Mouse (Mus musculus): Measurements from ENCODE around the gene Arhgap11a. TPM values are rescaled to one million over a fixed set of nuclear protein-coding genes. Genes with fewer than 3 reads are reported as not detected.

The Arhgap11a gene
- polyA plus RNA-seq, 1 experiment from 2014 or later: 5.2 TPM

DNA sequence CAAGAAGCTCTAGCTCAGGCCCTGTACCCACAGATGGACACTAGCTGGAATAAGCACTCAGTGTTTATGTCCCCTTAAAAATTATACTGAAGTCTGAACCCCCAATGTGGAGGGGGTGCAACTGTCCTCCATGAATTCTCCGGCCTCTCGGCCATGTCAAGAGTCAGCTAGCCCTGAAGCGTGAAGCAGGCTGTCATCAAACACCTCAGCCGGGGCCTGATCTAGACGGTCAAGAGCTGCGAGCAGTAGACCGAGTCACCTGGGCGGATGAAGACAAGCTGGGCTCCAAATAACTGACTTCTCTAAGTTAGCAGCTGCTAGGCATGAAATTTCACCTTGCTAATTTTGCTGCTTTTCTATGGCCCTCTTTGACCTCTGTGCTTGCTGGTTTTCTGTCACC, 26.1 kb downstream of the Arhgap11a start:
- WGBS: 95% methylated on average over 8 of the region's 8 CpGs
- no peak for ATAC-seq

DNA sequence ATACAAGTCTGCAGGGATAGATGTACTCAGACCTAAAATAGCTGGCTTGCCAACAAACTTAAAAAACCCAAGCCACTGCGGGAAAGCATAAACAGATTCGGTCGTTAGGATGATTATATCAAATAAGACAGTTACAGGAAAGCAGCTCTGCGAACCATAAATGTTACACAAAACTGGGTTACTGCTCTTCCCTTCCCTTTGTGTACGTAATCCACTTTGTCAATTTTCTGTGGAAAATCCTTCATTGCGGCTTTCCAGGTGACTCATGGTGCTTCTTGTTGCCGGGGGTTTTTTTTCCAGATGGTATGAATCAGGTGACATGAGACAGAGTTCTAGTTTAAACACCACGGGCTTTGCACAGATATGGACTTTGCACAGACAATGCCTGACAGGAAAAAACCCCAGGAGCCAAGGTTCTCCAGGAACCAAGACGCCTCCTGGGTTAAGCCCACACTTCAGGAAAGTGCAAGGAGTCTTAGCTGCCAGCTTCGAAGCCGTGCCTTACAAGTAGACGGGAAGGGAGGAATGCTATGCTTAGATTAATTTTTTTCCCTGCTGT, 27.2 kb downstream of the Arhgap11a start:
- Histone ChIP-seq H3K9ac (ENCODE audit: low read depth, low read length) (no peak overlapping the region), H3K9me3 (ENCODE audit: control insufficient read depth, low read length) (no peaks in the 10 kb centered on the region), H3K4me3 (ENCODE audit: low read length) (no peak overlapping the region), H3K27me3 (replicated peaks; ENCODE audit: control insufficient read depth, insufficient read depth, low read length) (no peaks in the 10 kb centered on the region), H3K36me3 (ENCODE audit: control insufficient read depth, insufficient read depth, low read length) (peaks cover 12% of the 10 kb centered on the region), H3K4me2 (ENCODE audit: low read length) (no peak overlapping the region), H3K4me1 (ENCODE audit: control insufficient read depth, insufficient read depth, low read depth, low read length) (peaks cover 19% of the 10 kb centered on the region), H3K27ac (ENCODE audit: low read depth, low read length) (no peak overlapping the region)
- WGBS: 82% methylated on average over 12 of the region's 12 CpGs
- ATAC-seq: no peak

More for the DNA sequence above, 26.1 kb downstream of the Arhgap11a start:
- Histone ChIP-seq H3K4me1 (ENCODE audit: control insufficient read depth, insufficient read depth, low read depth, low read length) (peaks cover 30% of the 10 kb centered on the region), H3K9ac (ENCODE audit: low read depth, low read length) (no peak overlapping the region), H3K27ac (ENCODE audit: low read depth, low read length) (no peak overlapping the region), H3K36me3 (ENCODE audit: control insufficient read depth, insufficient read depth, low read length) (peaks cover 9% of the 10 kb centered on the region), H3K9me3 (ENCODE audit: control insufficient read depth, low read length) (no peaks in the 10 kb centered on the region), H3K4me3 (ENCODE audit: low read length) (no peak overlapping the region), H3K4me2 (ENCODE audit: low read length) (no peak overlapping the region), H3K27me3 (replicated peaks; ENCODE audit: control insufficient read depth, insufficient read depth, low read length) (no peaks in the 10 kb centered on the region)

DNA sequence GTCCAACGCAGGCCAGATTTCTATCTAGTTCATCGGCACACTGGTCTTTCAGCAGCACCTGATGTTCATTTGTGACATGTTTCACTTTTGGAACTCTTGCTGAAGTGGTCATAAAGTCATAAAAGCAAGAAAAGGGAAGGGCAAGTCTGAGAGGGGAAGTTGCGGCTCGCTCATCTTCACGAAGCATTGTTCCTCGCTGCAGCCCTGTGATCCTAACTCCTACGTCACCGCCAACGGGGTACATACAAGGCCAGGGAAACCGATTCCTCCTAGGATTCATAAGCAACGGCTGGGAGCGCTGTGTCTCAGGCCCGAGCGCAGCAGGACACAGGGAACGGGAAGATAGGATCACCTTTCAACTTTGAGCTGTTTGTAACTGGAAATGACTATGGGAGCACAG, 28.3 kb downstream of the Arhgap11a start:
- WGBS: 94% methylated on average over 15 of the region's 15 CpGs
- Histone ChIP-seq H3K36me3 (ENCODE audit: control insufficient read depth, insufficient read depth, low read length) (peaks cover 12% of the 10 kb centered on the region), H3K9me3 (ENCODE audit: control insufficient read depth, low read length) (no peaks in the 10 kb centered on the region), H3K9ac (ENCODE audit: low read depth, low read length) (no peak overlapping the region), H3K27me3 (replicated peaks; ENCODE audit: control insufficient read depth, insufficient read depth, low read length) (no peaks in the 10 kb centered on the region), H3K4me1 (ENCODE audit: control insufficient read depth, insufficient read depth, low read depth, low read length) (peaks cover 12% of the 10 kb centered on the region; the same call in 1 of the 2 replicates), H3K27ac (ENCODE audit: low read depth, low read length) (no peak overlapping the region), H3K4me3 (ENCODE audit: low read length) (no peak overlapping the region), H3K4me2 (ENCODE audit: low read length) (no peak overlapping the region)
- ATAC-seq: no peak

GRCm38 (mm10) chr2:113817681-113818606, 30.5 kb downstream of the Arhgap11a start:
- ATAC-seq: peak; percentile 78

DNA sequence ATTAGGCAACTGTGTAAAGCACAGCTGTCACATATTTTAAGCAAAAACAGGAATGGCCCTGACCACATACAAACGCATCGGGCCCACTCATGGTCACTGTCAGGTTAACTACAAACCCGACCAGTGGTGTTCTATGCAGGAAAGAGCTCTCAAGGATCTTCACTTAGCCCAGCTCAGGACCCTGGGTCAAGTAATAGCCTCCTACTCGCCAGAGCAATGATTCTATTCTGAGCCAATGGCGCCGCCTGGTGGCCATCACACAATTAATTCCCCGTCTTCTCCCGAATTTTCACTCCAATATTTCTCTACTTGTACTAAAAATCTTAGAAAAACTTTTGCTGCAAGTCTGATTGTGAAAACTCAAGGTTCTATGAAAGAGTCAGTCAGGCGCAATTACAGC, 40.8 kb downstream of the Arhgap11a start:
- WGBS: 23% methylated on average over 9 of the region's 9 CpGs
- Histone ChIP-seq H3K4me2 (ENCODE audit: low read length) (no peak overlapping the region), H3K27ac (ENCODE audit: low read depth, low read length) (no peak overlapping the region), H3K9me3 (ENCODE audit: control insufficient read depth, low read length) (no peaks in the 10 kb centered on the region), H3K27me3 (replicated peaks; ENCODE audit: control insufficient read depth, insufficient read depth, low read length) (no peaks in the 10 kb centered on the region), H3K4me3 (ENCODE audit: low read length) (no peak overlapping the region), H3K4me1 (ENCODE audit: control insufficient read depth, insufficient read depth, low read depth, low read length) (no peaks in the 10 kb centered on the region), H3K36me3 (ENCODE audit: control insufficient read depth, insufficient read depth, low read length) (no peaks in the 10 kb centered on the region), H3K9ac (ENCODE audit: low read depth, low read length) (no peak overlapping the region)
- ATAC-seq: no peak

More at GRCm38 (mm10) chr2:113817681-113818606, 30.5 kb downstream of the Arhgap11a start:
- peaks cover 7% of the 10 kb centered on the region; the same call in 1 of the 2 replicates for H3K4me1 ChIP-seq (ENCODE audit: control insufficient read depth, insufficient read depth, low read depth, low read length)
- 55% methylated on average over 14 of the region's 14 CpGs for WGBS
- H3K36me3 ChIP-seq (ENCODE audit: control insufficient read depth, insufficient read depth, low read length): peaks cover 12% of the 10 kb centered on the region
- no peaks in the 10 kb centered on the region for H3K9me3 ChIP-seq (ENCODE audit: control insufficient read depth, low read length)
- H3K4me2 ChIP-seq (ENCODE audit: low read length): no peak overlapping the region
- H3K9ac ChIP-seq (ENCODE audit: low read depth, low read length): 0 out of 2 replicates have a peak overlapping the region, but pooled peaks have one; percentile 31
- peak overlapping the region; percentile 4; the same call in 1 of the 2 replicates for H3K27ac ChIP-seq (ENCODE audit: low read depth, low read length)
- no peak overlapping the region for H3K4me3 ChIP-seq (ENCODE audit: low read length)
- no peaks in the 10 kb centered on the region for H3K27me3 ChIP-seq (replicated peaks; ENCODE audit: control insufficient read depth, insufficient read depth, low read length)

GRCm38 (mm10) chr2:113806851-113807577, 41.4 kb downstream of the Arhgap11a start:
- Histone ChIP-seq H3K27me3 (replicated peaks; ENCODE audit: control insufficient read depth, insufficient read depth, low read length) (no peaks in the 10 kb centered on the region), H3K9ac (ENCODE audit: low read depth, low read length) (no peak overlapping the region), H3K27ac (ENCODE audit: low read depth, low read length) (no peak overlapping the region), H3K4me1 (ENCODE audit: control insufficient read depth, insufficient read depth, low read depth, low read length) (no peaks in the 10 kb centered on the region), H3K4me2 (ENCODE audit: low read length) (no peak overlapping the region), H3K36me3 (ENCODE audit: control insufficient read depth, insufficient read depth, low read length) (no peaks in the 10 kb centered on the region), H3K9me3 (ENCODE audit: control insufficient read depth, low read length) (no peaks in the 10 kb centered on the region), H3K4me3 (ENCODE audit: low read length) (no peak overlapping the region)
- WGBS: 57% methylated on average over 10 of the region's 10 CpGs
- ATAC-seq: peak; percentile 62

- Histone ChIP-seq H3K4me2 (ENCODE audit: low read length) (no peak overlapping the region), H3K9me3 (ENCODE audit: control insufficient read depth, low read length) (no peaks in the 10 kb centered on the region), H3K36me3 (ENCODE audit: control insufficient read depth, insufficient read depth, low read length) (no peaks in the 10 kb centered on the region), H3K27ac (ENCODE audit: low read depth, low read length) (no peak overlapping the region), H3K27me3 (replicated peaks; ENCODE audit: control insufficient read depth, insufficient read depth, low read length) (no peaks in the 10 kb centered on the region), H3K4me1 (ENCODE audit: control insufficient read depth, insufficient read depth, low read depth, low read length) (no peaks in the 10 kb centered on the region), H3K4me3 (ENCODE audit: low read length) (no peak overlapping the region), H3K9ac (ENCODE audit: low read depth, low read length) (no peak overlapping the region)
- no peak for ATAC-seq
- 84% methylated on average over 4 of the region's 4 CpGs for WGBS
These were observed 42.7 kb downstream of the Arhgap11a start for GRCm38 (mm10) chr2:113805765-113806164.

DNA sequence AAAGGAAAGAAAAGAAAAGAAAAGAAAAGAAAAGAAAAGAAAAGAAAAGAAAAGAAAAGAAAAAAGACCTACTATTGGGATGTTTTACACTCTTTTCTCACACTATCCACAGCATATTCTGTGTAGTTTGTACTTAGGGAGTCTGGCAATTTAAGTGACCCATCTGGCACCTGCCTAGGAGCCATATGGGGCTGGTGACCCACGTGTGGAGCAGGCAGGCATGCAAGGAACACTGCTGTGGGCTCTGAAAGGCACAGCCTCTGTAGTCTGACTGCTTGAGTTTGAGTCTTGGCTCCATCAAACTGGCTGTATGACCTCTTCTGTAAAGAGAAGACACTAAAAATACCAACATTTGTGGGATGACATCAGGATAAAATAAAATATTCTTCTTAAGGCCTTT, 44.7 kb downstream of the Arhgap11a start:
- no peak overlapping the region for H3K4me3 ChIP-seq (ENCODE audit: low read length)
- 14% methylated on average over 1 of the region's 1 CpGs for WGBS

GRCm38 (mm10) chr2:113800846-113801245, 47.6 kb downstream of the Arhgap11a start:
- Histone ChIP-seq H3K36me3 (ENCODE audit: control insufficient read depth, insufficient read depth, low read length) (no peaks in the 10 kb centered on the region), H3K4me1 (ENCODE audit: control insufficient read depth, insufficient read depth, low read depth, low read length) (no peaks in the 10 kb centered on the region), H3K9ac (ENCODE audit: low read depth, low read length) (no peak overlapping the region), H3K4me2 (ENCODE audit: low read length) (no peak overlapping the region), H3K27ac (ENCODE audit: low read depth, low read length) (no peak overlapping the region), H3K9me3 (ENCODE audit: control insufficient read depth, low read length) (no peaks in the 10 kb centered on the region), H3K4me3 (ENCODE audit: low read length) (no peak overlapping the region), H3K27me3 (replicated peaks; ENCODE audit: control insufficient read depth, insufficient read depth, low read length) (no peaks in the 10 kb centered on the region)
- 78% methylated on average over 5 of the region's 5 CpGs for WGBS
- no peak for ATAC-seq

More for the DNA sequence above, 44.7 kb downstream of the Arhgap11a start:
- no peak for ATAC-seq
- Histone ChIP-seq H3K4me2 (ENCODE audit: low read length) (no peak overlapping the region), H3K27me3 (replicated peaks; ENCODE audit: control insufficient read depth, insufficient read depth, low read length) (no peaks in the 10 kb centered on the region), H3K9ac (ENCODE audit: low read depth, low read length) (no peak overlapping the region), H3K9me3 (ENCODE audit: control insufficient read depth, low read length) (no peaks in the 10 kb centered on the region), H3K36me3 (ENCODE audit: control insufficient read depth, insufficient read depth, low read length) (no peaks in the 10 kb centered on the region), H3K27ac (ENCODE audit: low read depth, low read length) (no peak overlapping the region), H3K4me1 (ENCODE audit: control insufficient read depth, insufficient read depth, low read depth, low read length) (no peaks in the 10 kb centered on the region)

All from hindbrain, embryonic 16.5 days (tissue).